Comparison of ENCODE assay signal across 12 mouse cellular contexts in the genomic region with DNA sequence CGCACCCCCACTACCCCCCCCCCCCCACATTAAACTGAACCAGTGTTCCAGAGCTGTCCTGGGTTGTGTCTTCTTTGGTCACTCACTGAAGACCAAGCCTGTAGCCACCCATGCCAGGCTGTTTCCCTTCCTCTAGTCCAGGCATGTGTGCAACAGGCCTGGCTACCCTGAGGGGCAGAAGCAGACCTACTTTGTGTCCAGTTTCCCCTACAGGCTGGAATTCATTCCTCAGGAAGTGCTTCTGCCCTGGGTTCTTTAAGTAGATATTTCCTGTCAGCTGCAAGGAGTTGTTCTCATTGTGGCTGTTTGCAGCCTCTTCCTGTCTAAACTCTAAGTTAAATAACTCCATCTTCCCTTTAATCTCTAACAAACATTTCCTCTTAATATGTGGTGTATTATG.
A peak's percentile ranks its signal among the peaks of the same experiment; 100 is the strongest.
DNase-seq lines count a peak whose midpoint lies in the region; ATAC-seq and TF ChIP-seq lines count a peak whose summit lies in the region.
"Had no signal": no experiment of that assay in that cellular context is flagged by ENCODE, and none has a peak within 500 bp of the region (broad histone marks: within the 10 kb centered on the region; RNA-seq: fewer than 3 reads in every experiment).

No protein-coding gene starts in this region.

- TF ChIP-seq CTCF in heart, postnatal 0 days (IDR thresholded peaks at IDR 0.05; ENCODE audit: low read depth): no peak

- DNase-seq in heart, postnatal 0 days (ENCODE audit: low spot score): peak; percentile 25
- DNase-seq in heart, postnatal 25 days (ENCODE audit: low spot score): no peak
- DNase-seq in 3T3-L1 (ENCODE audit: low read depth, low spot score) (peak; percentile 29), ZHBTc4 (ENCODE audit: low read depth, low spot score) (peak; percentile 23)
- DNase-seq in spleen, adult 18-20 months: no peak
- no peak for DNase-seq in urinary bladder, postnatal 4 days (ENCODE audit: low spot score in 2 of 2)
- DNase-seq in right cerebral cortex, postnatal 10 days (ENCODE audit: low spot score in 2 of 2): no peak
- DNase-seq: adrenal gland, adult 8-10 months; gastrocnemius, postnatal 25 days; kidney, adult 2 months had no signal

- no peaks in the 10 kb centered on the region for H3K4me1 ChIP-seq in heart, postnatal 0 days (ENCODE audit: control insufficient read depth, insufficient read depth)
- H3K4me1 ChIP-seq in limb, embryonic 12.5 days (replicated peaks): peaks cover 20% of the 10 kb centered on the region

- WGBS in heart, postnatal 0 days: no CpG with 5 or more reads among the region's 1 CpGs
- no CpG with 5 or more reads among the region's 1 CpGs for WGBS in limb, embryonic 12.5 days

- H3K9ac ChIP-seq in heart, postnatal 0 days (replicated peaks; ENCODE audit: low read depth, low read length): no peak overlapping the region
- H3K9ac ChIP-seq in limb, embryonic 12.5 days (replicated peaks): no peak overlapping the region

- no peaks in the 10 kb centered on the region for H3K36me3 ChIP-seq in heart, postnatal 0 days (replicated peaks; ENCODE audit: control insufficient read depth, insufficient read depth, low read length)
- H3K36me3 ChIP-seq in limb, embryonic 12.5 days: no peaks in the 10 kb centered on the region

- no peak for TF ChIP-seq EP300 in heart, postnatal 0 days (IDR thresholded peaks at IDR 0.05; ENCODE audit: low read depth)

- intact Hi-C loops in heart, postnatal 25 days (cut with DNase I): no loop called here

- H3K9me3 ChIP-seq in heart, postnatal 0 days (replicated peaks; ENCODE audit: control insufficient read depth, low read length): no peaks in the 10 kb centered on the region
- H3K9me3 ChIP-seq in limb, embryonic 12.5 days: no peaks in the 10 kb centered on the region

- H3K4me3 ChIP-seq in heart, postnatal 0 days (ENCODE audit: low read depth, low read length): no peak overlapping the region
- H3K4me3 ChIP-seq in limb, embryonic 12.5 days (replicated peaks): no peak overlapping the region
- H3K4me3 ChIP-seq: left cerebral cortex, adult 2 months had no signal

- H3K27me3 ChIP-seq in heart, postnatal 0 days (ENCODE audit: control insufficient read depth, insufficient read depth, low read length): no peaks in the 10 kb centered on the region
- no peaks in the 10 kb centered on the region for H3K27me3 ChIP-seq in limb, embryonic 12.5 days

- no peak overlapping the region for H3K4me2 ChIP-seq in heart, postnatal 0 days (ENCODE audit: low read depth, low read length)
- no peak overlapping the region for H3K4me2 ChIP-seq in limb, embryonic 12.5 days

- H3K27ac ChIP-seq in heart, postnatal 0 days (ENCODE audit: low read depth): peak overlapping the region; percentile 67
- peak overlapping the region; percentile 50; the same call in 1 of the 2 replicates for H3K27ac ChIP-seq in limb, embryonic 12.5 days
- H3K27ac ChIP-seq: left cerebral cortex, adult 2 months had no signal

- peak; percentile 24; the same call in 1 of the 2 replicates for ATAC-seq in heart, postnatal 0 days (ENCODE audit: insufficient read depth, low read depth)
- no peak for ATAC-seq in limb, embryonic 12.5 days (ENCODE audit: insufficient number of reproducible peaks, insufficient read depth, low FRiP score, low TSS enrichment, low read depth)

Comparison
In these comparisons a context has a peak if more than half of its experiments do, and no peak if none do; other contexts are left out.
1. DNase-seq: peak in heart, postnatal 0 days (single experiment), 3T3-L1 (single experiment) and ZHBTc4 (single experiment); none in heart, postnatal 25 days (single experiment), spleen, adult 18-20 months (0 of 2), urinary bladder, postnatal 4 days (0 of 2) and right cerebral cortex, postnatal 10 days (0 of 2).